Mouse (Mus musculus): ENCODE measurements around the gene Zfp386. TPM values are rescaled to one million over a fixed set of nuclear protein-coding genes. Genes with fewer than 3 reads are reported as not detected.
"Not testable (repeated sequence)": the region's sequence is repeated elsewhere in the genome, so short reads cannot be mapped to it uniquely, and the experiment has no call there.

Zfp386 gene
- polyA plus RNA-seq (2016; fragmentation: Nextera tagmentation; extraction: Ambion mirVana) = 59.4 and 61.8 TPM in 2 replicates

GRCm38 (mm10) chr12:116047440-116048377, at the start of gene Zfp386:
TSS of gene Zfp386 (plus strand) at chr12:116047724.
- H3K4me1 ChIP-seq = peaks cover 15% of the 10 kb centered on the region
- no peaks in the 10 kb centered on the region for H3K9me3 ChIP-seq (replicated peaks)
- ATAC-seq (ENCODE audit: low FRiP score) = peak; percentile 99
- peak within 1 kb of the TSS; percentile 68 for H3K4me3 ChIP-seq
- H3K36me3 ChIP-seq = peaks cover 23% of the 10 kb centered on the region
- H3K27ac ChIP-seq = peak within 1 kb of the TSS; percentile 95
- H3K9ac ChIP-seq = peak within 1 kb of the TSS; percentile 73
- H3K27me3 ChIP-seq = no peaks in the 10 kb centered on the region
- peak within 1 kb of the TSS; percentile 57 for H3K4me2 ChIP-seq (replicated peaks)
- WGBS = 1% methylated on average over 55 of the region's 55 CpGs

GRCm38 (mm10) chr12:115999784-116000183, 47.7 kb upstream of the Zfp386 start:
- H3K27me3 ChIP-seq; H3K9ac ChIP-seq; H3K4me1 ChIP-seq; H3K4me2 ChIP-seq (replicated peaks); H3K36me3 ChIP-seq; H3K4me3 ChIP-seq; ATAC-seq (ENCODE audit: low FRiP score); H3K9me3 ChIP-seq (replicated peaks); H3K27ac ChIP-seq: not testable (repeated sequence)
- 82% methylated on average over 3 of the region's 3 CpGs for WGBS

GRCm38 (mm10) chr12:116002946-116003345, 44.6 kb upstream of the Zfp386 start:
- not testable (repeated sequence) for H3K4me2 ChIP-seq (replicated peaks); H3K9ac ChIP-seq
- 87% methylated on average over 1 of the region's 1 CpGs for WGBS

GRCm38 (mm10) chr12:116010812-116011211, 36.7 kb upstream of the Zfp386 start:
- H3K36me3 ChIP-seq = no peaks in the 10 kb centered on the region
- H3K27ac ChIP-seq = no peak overlapping the region
- 80% methylated on average over 2 of the region's 2 CpGs for WGBS
- no peak for ATAC-seq (ENCODE audit: low FRiP score)
- H3K9me3 ChIP-seq (replicated peaks) = no peaks in the 10 kb centered on the region; the same call in 1 of the 2 replicates
- H3K4me1 ChIP-seq = no peaks in the 10 kb centered on the region
- no peaks in the 10 kb centered on the region for H3K27me3 ChIP-seq
- H3K4me3 ChIP-seq = no peak overlapping the region
- no peak overlapping the region for H3K4me2 ChIP-seq (replicated peaks)
- H3K9ac ChIP-seq = no peak overlapping the region

More at GRCm38 (mm10) chr12:116002946-116003345, 44.6 kb upstream of the Zfp386 start:
- not testable (repeated sequence) for H3K36me3 ChIP-seq; H3K27me3 ChIP-seq; H3K4me1 ChIP-seq; H3K27ac ChIP-seq; H3K9me3 ChIP-seq (replicated peaks); ATAC-seq (ENCODE audit: low FRiP score); H3K4me3 ChIP-seq

GRCm38 (mm10) chr12:116028095-116028494, 19.4 kb upstream of the Zfp386 start:
- Histone ChIP-seq H3K9ac (no peak overlapping the region), H3K4me1 (no peaks in the 10 kb centered on the region), H3K36me3 (no peaks in the 10 kb centered on the region), H3K27me3 (no peaks in the 10 kb centered on the region), H3K27ac (no peak overlapping the region), H3K4me3 (no peak overlapping the region), H3K9me3 (replicated peaks) (0 out of 2 replicates have a peak, but pooled peaks cover 6% of the 10 kb centered on the region), H3K4me2 (replicated peaks) (no peak overlapping the region)
- no peak for ATAC-seq (ENCODE audit: low FRiP score)
- WGBS = 62% methylated on average over 2 of the region's 2 CpGs

GRCm38 (mm10) chr12:116035346-116035745, 12.2 kb upstream of the Zfp386 start:
- Histone ChIP-seq H3K4me3 (no peak overlapping the region), H3K27me3 (no peaks in the 10 kb centered on the region), H3K9me3 (replicated peaks) (peaks cover 12% of the 10 kb centered on the region), H3K27ac (no peak overlapping the region), H3K36me3 (no peaks in the 10 kb centered on the region), H3K4me1 (no peaks in the 10 kb centered on the region), H3K4me2 (replicated peaks) (no peak overlapping the region), H3K9ac (no peak overlapping the region)
- WGBS = 84% methylated on average over 5 of the region's 5 CpGs
- ATAC-seq (ENCODE audit: low FRiP score) = no peak

- no peak overlapping the region for H3K27ac ChIP-seq
- H3K27me3 ChIP-seq = no peaks in the 10 kb centered on the region
- ATAC-seq (ENCODE audit: low FRiP score) = no peak
- H3K9ac ChIP-seq = no peak overlapping the region
- no peak overlapping the region for H3K4me2 ChIP-seq (replicated peaks)
- peaks cover 14% of the 10 kb centered on the region for H3K4me1 ChIP-seq
- WGBS = 88% methylated on average over 5 of the region's 5 CpGs
- H3K9me3 ChIP-seq (replicated peaks) = no peaks in the 10 kb centered on the region
- H3K36me3 ChIP-seq = peaks cover 4% of the 10 kb centered on the region
- no peak overlapping the region for H3K4me3 ChIP-seq
Observed at GRCm38 (mm10) chr12:116044785-116045184, 2.7 kb upstream of the Zfp386 start.

- Histone ChIP-seq H3K27ac (no peak overlapping the region), H3K4me3 (peak overlapping the region; percentile 68), H3K36me3 (peaks cover 26% of the 10 kb centered on the region), H3K4me2 (replicated peaks) (peak overlapping the region; percentile 57), H3K9me3 (replicated peaks) (no peaks in the 10 kb centered on the region; the same call in 1 of the 2 replicates), H3K9ac (peak overlapping the region; percentile 73), H3K27me3 (no peaks in the 10 kb centered on the region), H3K4me1 (peaks cover 15% of the 10 kb centered on the region)
- 62% methylated on average over 7 of the region's 7 CpGs for WGBS
- no peak for ATAC-seq (ENCODE audit: low FRiP score)
Observed at GRCm38 (mm10) chr12:116048766-116049165, 1.2 kb downstream of the Zfp386 start.

- H3K9me3 ChIP-seq (replicated peaks) = peaks cover 2% of the 10 kb centered on the region; the same call in 1 of the 2 replicates
- H3K27ac ChIP-seq = no peak overlapping the region
- H3K4me2 ChIP-seq (replicated peaks) = peak overlapping the region; percentile 57
- no peak overlapping the region for H3K9ac ChIP-seq
- H3K4me1 ChIP-seq = peaks cover 15% of the 10 kb centered on the region
- 96% methylated on average over 3 of the region's 3 CpGs for WGBS
- no peak for ATAC-seq (ENCODE audit: low FRiP score)
- peaks cover 27% of the 10 kb centered on the region for H3K36me3 ChIP-seq
- H3K4me3 ChIP-seq = peak overlapping the region; percentile 68
- no peaks in the 10 kb centered on the region for H3K27me3 ChIP-seq
Observed at GRCm38 (mm10) chr12:116049236-116049635, 1.7 kb downstream of the Zfp386 start.

GRCm38 (mm10) chr12:116049701-116050100, 2.2 kb downstream of the Zfp386 start:
- peaks cover 15% of the 10 kb centered on the region for H3K4me1 ChIP-seq
- no peaks in the 10 kb centered on the region for H3K27me3 ChIP-seq
- peaks cover 6% of the 10 kb centered on the region for H3K9me3 ChIP-seq (replicated peaks)
- no peak overlapping the region for H3K4me3 ChIP-seq
- H3K36me3 ChIP-seq = peaks cover 32% of the 10 kb centered on the region
- 90% methylated on average over 6 of the region's 6 CpGs for WGBS
- ATAC-seq (ENCODE audit: low FRiP score) = no peak
- no peak overlapping the region for H3K27ac ChIP-seq
- peak overlapping the region; percentile 57; the same call in 1 of the 2 replicates for H3K4me2 ChIP-seq (replicated peaks)
- no peak overlapping the region for H3K9ac ChIP-seq

GRCm38 (mm10) chr12:116054342-116054741, 6.8 kb downstream of the Zfp386 start:
- no peak overlapping the region for H3K4me3 ChIP-seq
- H3K27ac ChIP-seq = no peak overlapping the region
- no peak overlapping the region for H3K4me2 ChIP-seq (replicated peaks)
- no peaks in the 10 kb centered on the region for H3K27me3 ChIP-seq
- H3K36me3 ChIP-seq = peaks cover 71% of the 10 kb centered on the region
- H3K9ac ChIP-seq = no peak overlapping the region
- no peak for ATAC-seq (ENCODE audit: low FRiP score)
- peaks cover 6% of the 10 kb centered on the region for H3K4me1 ChIP-seq
- H3K9me3 ChIP-seq (replicated peaks) = peaks cover 25% of the 10 kb centered on the region
- WGBS = 96% methylated on average over 8 of the region's 8 CpGs

- Histone ChIP-seq H3K4me2 (replicated peaks) (no peak overlapping the region), H3K4me1 (no peaks in the 10 kb centered on the region), H3K9me3 (replicated peaks) (peaks cover 36% of the 10 kb centered on the region), H3K27me3 (no peaks in the 10 kb centered on the region), H3K4me3 (no peak overlapping the region), H3K9ac (no peak overlapping the region), H3K27ac (no peak overlapping the region), H3K36me3 (peaks cover 72% of the 10 kb centered on the region)
- 96% methylated on average over 3 of the region's 3 CpGs for WGBS
- ATAC-seq (ENCODE audit: low FRiP score) = no peak
Observed at GRCm38 (mm10) chr12:116056112-116056511, 8.6 kb downstream of the Zfp386 start.
